Mouse (Mus musculus) ovary, postnatal 10 days (tissue): ENCODE results near the gene Ctsa.
A peak's percentile ranks its signal among the peaks of the same experiment; 100 is the strongest.
"Not testable (repeated sequence)": the region's sequence is repeated elsewhere in the genome, so short reads cannot be mapped to it uniquely, and the experiment has no call there.

Experiments
- DNase-seq: peaks from one replicate; pipeline ENCODE4 v3.0.0; 2022; ENCODE audit warnings: low spot score

Gene Ctsa

DNA sequence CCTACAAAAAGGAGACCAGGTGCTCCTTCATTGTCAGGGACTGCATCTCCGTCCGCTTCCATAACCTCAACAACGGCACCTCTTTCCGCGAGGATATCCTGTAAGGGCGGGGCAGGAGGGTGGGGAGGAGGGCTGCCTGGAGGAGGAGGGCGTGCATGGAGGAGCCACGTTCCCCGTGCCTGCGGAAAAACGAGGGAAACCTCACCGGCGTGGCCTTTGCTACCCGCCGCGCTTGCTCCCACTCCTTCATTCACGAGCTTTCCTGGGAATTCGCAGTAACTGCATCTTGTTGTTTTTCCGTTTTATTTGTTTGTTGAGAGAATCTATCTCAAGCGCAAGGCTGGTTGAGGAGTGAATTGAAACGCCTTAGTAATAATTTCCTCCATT lies 27.3 kb upstream of the Ctsa start:
- no peak for DNase-seq

DNA sequence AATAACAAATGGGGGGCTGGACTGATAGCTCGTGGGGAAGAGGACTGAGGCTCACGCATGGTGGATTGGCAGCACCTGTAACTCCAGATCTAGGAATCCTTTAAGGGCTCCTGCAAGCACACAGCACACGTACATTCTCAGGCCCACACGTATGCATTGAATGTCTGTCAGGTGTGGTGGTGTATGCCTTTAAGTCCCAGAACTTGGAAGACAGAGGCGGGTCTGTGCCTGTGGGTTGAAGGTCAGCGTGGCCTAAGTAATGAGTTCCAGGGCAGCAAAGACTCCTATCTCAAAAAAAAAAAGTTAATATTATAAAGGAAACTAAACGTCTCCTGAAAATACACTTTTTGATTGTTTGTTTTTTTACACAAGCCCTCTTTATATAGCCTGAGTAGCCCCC lies 26.1 kb upstream of the Ctsa start:
- no peak for DNase-seq

DNA sequence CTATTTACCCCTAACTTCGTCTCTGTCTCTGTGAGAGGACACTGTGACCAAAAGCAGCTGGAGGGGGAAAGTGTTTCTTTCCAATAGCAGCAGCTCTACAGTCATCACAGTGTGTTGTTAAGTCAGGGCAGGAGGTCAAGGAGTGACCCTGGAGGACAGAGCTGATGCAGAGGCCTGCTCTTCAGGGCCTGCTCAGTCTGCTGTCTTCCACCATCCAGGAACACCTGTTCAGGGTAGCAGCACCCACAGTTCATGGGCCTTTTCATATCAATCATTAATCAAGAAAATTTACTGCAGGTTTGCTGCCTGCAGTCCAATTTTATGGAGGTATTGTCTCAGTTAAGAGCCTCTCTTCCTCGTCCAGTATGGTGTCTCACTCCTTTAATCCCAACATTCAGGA lies 19.1 kb upstream of the Ctsa start:
- no peak for DNase-seq

DNA sequence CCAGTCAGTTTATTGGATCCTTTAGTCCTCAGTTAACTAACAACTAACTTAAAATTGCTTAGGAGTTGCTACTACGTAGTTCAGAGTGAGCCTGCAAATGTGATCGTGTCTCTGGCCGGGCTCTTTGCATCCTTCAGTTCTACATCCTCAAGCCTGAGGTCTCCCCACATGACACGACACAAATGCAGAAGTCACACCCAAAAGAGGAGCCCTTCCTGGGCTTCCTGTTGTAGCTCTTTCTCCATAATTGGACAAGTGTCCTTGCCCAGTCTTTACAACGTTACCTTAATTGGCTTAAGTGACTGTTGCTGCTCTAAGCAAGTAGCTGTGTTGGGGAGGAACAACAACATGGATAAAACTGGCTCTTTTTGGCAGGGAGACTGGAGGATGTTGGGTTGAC lies 17.3 kb upstream of the Ctsa start:
- DNase-seq, result no peak

DNA sequence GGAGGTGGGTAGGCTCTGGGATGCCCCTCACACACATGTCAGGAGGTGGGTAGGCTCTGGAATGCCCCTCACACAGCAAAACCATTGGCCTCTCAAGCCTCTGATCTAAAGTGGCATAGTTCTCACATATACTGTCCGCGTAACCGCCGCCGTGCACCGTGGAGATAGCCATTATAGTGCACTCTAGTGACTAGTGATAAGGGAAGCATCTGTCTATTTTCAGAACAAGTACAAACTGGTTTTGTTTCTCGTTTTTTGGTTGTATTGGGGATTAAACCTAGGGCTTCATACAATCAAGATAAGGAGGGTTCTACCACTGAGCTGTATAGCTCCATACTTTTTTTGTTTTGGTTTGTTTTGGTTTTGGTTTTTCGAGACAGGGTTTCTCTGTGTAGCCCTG lies 16.9 kb upstream of the Ctsa start:
- DNase-seq, result no peak

DNA sequence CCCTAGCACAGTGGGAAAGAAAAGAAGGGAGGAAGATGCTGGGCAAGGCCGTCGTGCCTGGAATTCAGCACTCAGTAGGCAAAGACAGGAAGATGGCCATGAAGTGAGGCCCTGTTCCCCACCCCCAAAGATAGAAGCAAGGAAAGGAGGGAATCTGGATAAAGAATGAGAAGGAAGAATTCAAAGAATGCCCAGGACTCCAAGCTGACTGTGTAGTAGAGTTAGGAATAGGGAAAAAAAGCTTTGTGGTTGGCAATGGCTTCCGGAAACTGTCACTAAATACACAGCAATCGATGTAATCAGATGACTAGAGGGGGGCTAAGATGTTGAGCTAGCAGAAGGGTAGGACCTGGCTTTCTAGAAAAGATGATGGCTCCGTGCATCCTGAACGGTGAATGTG lies 15.5 kb upstream of the Ctsa start:
- DNase-seq, result no peak

DNA sequence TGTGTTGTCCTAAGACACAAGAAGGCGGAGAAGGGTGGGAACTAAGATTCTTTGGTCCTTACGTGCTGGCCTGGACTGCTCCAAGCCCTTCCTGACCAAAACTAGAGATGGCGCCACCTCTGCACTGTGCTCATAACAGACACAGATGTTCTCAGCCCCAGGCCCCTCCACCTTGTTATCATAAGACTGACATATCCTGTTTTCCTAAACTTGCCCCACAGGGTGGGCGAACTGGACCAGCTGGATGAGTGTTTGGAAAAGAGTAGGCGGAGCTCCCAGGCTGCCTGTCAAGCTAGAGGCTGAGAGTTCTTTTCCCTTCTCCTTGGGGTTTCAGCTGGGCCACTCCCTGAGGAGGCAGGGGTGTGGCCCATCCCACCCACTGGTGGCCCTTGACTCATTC lies 15.0 kb upstream of the Ctsa start:
- no peak for DNase-seq

DNA sequence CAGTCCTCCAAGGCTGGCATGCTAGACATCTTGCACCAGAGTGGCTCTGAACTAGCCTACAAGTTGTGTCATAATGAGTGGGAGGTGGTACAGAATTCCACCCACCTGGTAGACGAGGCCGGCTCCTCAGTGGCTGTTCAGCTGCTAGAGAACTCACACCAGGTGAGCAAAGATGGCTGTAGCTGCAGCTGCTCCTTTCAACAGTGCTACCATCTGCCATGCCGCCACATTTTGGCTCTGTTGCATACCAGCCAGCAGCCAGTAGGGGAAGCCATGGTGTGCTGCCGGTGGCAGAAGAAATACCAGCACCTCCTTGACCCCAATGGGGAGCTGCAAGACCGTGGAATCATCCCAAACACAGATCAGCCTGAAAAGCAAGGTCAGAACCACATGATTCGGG lies 11.6 kb upstream of the Ctsa start:
- no peak for DNase-seq

DNA sequence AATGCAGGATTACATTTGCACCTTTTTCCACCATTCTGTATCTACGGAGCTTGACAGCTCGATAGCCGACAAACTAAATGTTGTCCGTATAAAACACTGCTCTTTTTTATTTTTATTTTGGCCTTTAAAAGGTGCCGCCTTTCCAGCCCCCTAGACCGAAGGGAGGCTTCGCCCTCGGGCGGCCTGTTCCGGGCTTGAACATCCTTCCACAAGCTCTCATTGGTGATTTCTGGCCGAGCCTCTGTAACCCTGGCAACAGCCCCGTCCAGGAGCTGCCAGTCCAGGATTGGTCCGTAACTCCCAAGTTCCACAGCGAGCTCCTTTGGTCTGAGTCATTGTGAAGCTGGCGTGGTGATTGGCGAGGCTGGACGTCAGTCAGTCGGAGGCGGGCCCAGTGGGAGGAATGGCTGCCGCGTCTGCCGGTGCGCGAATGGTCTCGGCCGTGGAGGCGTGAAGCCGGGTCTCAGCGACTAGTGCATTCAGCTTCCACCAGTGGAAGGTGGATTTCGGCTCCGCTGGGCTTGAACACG lies 10.0 kb upstream of the Ctsa start, which contains the start of gene Zswim1:
TSS of gene Zswim1 (plus strand) at position 51 of the 530 bp plus-strand sequence.
- peak; percentile 100 for DNase-seq

DNA sequence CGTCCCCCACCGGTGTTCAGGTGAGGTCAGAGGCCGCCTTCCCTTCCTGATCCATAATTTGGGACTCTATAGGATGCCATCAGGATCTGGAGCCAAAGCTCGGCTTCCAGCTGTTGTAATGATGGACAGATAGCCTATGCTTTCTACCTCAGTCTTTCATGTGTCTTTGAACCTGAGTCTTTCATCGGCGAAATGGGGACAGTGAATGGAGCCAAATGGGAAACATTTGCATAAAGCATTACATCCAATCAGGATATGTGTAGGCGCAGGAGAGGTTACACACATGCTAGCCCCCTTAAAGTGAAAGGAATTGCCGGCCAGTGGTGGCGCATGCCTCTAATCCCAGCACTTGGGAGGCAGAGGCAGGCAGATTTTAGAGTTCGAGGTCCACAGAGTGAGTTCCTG lies 9.5 kb upstream of the Ctsa start:
- no peak for DNase-seq

DNA sequence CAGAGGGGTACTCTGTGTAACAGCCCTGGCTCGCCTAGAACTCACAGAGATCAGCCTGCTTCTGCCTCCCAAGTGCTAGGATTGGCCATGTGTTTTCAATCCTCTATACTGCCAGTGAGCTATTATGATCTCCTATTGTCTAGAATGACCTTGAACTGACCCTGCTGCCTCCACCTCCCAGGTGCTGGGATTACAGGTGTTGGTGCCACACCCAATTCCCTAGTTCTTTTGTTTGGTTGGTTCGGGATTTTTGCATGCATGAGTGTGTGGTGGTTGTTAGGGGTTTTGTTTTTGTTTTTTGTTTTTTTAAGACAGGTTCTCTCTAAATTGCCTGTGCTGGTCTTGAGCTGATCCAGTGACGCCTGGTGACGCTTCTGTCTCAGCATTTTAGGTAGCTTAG lies 8.7 kb upstream of the Ctsa start:
- no peak for DNase-seq

DNA sequence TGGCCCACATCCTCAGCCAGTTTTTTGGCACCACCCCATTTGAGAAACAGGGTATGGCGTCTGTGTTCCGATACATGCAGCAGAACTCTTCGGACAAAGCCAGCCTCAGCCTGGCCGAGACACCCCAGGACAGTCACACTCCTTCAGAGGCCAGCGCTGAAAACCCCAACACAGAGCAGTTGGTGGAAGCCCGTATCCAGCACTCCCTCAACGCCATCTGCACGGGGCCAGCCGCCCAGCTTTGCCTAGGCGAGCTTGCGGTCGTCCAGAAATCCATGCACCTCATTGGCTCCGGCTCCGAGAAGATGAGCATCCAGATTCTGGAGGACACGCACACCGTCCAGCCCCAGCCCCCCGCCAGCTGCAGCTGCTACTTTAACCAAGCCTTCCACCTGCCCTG lies 7.2 kb upstream of the Ctsa start:
- no peak for DNase-seq

DNA sequence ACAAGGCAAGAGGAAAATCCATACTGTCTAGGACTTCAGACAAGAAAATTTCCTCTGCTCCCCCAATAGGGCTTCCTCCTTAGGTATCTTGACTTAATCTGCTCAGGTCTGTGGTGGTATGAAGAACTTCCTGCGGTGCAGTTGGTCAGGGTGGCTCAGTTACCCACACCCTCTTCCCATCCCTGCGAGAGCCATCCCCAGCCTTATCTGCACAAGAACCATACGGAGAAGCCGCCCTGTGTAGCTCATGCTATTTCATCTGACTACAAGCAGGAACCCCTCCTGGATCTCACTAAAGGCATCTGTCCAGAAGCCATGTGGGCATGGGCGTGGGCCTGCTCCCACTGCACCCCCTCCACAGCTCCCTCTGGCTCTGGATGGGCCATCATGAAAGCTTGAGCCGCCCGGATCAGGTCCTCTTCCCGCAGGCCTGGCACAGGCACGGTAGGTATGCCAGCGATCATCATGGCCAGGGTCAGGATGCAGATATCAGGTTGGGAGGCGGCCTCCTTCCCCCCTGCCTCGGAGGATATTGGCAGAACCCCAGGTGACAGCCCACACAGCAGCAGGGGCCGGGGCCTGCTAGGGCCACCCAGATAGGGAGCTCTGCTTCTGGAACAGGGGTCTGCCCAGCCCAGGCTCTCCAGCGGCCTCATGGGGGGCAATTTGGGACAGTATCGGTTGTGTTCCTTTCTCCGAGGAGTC lies 5.4 kb upstream of the Ctsa start:
- no peak for DNase-seq

DNA sequence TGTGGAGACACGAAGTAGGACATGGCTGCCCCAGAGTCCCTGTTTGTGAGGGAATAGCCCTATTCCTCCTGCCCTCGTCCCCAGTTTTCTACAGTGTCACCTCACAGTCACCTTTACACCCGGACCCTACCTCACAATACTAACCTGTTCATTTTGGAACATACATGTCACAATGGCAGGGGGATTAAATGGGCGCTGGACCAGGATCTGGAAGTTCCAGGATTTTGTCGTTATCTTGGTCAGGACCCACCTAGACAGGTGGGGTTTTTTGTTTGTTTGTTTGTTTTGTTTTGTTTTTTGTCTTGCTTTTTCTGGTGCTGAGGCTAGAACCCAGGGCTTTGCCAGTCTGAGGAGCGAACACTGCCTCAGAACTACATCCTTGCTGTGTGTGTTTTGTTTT lies 4.2 kb upstream of the Ctsa start, which contains the start of gene Spata25:
TSS of gene Spata25 (minus strand) at position 101 of the 400 bp plus-strand sequence.
- no peak for DNase-seq

DNA sequence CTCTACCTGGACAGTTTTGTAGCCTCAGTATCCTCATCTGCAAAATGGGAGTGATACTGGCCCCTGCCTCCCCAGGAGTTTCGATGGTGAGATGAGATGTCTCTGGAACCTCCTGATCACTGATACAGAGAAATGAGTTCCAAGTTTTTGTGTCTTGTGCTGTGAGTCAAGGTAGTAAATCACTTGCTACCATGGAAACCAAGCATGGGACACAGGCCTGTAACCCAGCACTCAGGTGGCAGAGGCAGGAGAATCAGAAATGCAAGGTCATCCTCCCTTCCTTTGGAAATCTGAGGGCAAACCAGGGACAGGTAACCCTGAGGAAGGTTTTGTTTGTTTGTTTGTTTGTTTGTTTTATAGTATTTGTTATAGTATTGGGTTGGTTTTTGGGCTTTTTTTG lies 3.6 kb upstream of the Ctsa start:
- no peak for DNase-seq

DNA sequence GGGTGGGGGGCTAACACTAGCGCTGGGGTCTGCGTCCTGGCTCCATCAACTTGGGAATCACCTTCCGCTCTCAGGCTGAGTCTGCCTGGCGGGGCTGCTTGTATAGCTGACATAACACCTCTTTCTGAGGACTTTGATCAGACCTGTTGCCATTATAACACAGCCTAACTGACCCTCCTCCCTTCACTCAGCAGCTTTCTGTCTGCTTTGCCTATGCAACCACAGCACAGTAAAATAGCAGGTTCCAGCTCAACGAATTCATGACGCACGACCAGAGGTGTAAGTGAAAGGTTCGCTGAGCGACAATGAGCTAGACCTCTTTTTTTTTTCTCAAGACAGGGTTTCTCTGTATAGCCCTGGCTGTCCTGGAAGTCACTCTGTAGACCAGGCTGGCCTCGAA lies 1.6 kb upstream of the Ctsa start:
- no peak for DNase-seq

DNA sequence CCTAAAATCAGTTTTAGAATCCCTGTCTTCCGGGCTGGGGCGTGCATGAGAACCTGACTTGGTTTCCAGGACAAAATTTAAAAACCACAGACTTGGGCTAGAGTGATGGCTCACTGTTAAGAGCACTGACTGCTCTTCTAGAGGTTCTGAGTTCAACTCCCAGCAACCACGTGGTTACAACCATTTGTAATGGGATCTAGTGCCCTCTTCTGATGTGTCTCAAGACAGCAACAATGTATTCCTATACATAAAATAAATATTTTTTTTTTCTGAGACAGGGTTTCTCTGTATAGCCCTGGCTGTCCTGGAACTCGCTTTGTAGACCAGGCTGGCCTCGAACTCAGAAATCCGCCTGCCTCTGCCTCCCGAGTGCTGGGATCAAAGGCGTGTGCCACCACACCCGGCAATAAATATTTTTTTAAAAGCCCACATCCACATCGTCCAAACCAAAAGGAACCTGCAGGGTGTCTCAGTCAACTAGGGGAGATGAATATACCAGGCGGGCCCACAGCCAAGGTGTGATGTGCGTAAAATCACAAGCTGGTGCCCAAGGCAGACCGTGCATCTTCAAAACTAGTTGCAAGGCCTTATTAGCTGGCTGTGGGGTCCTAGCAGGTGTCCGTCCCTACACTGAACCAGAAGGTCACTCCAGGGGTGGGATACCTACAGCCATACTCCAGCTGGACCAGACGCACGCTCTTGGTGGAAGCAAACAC lies 483 bp upstream of the Ctsa start:
- no peak for DNase-seq

DNA sequence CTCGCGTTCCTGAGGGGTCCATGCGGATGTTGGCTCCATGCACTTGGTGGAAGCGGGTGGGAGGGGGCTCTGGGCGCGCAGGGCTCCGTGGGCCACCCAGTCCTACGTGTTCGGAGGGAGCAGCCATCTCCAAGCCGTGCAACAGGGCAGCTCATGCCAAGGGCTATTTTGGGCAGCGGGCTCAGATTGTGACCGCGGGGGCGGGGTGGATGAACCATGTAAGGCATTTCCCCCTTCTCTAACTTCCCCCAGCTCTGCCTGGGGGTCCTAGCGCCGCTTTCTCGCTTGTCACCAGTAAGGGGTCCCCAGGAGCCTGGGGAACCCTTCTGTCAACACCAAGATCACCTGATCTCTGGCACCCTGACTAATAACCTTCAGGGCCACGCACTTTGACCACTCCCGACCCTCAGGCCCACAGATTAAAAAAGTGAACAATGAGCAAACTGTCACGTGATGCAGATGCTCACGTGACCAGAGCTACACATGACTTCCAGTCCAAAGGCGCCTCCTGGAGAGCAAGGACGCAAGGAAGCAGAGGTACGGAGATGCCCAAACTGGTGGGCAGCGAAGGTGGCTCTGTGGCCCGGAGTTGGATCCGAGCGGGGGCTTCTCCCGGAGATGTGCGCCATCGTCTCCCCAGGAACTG lies 764 bp downstream of the Ctsa start, which contains the start of gene Neurl2:
TSS of gene Neurl2 (minus strand) at position 143 of the 646 bp plus-strand sequence.
- DNase-seq, result peak; percentile 90

DNA sequence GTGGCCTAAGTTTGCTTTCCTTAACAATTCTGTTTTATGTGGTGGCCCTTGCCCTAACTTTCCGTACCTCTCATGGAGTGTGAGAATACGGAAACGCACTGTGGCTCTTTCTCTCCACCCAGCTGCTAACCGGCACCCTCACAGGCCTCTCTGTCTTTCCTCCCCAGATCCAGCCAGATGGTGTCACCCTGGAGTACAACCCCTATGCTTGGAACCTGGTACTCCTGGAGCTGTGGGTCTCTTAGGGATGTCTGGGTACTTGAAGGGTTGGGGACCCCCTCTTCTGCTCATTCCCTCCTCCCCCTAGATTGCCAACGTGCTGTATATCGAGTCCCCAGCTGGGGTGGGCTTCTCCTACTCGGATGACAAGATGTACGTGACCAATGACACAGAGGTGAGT lies 1.9 kb downstream of the Ctsa start:
- DNase-seq, result no peak

DNA sequence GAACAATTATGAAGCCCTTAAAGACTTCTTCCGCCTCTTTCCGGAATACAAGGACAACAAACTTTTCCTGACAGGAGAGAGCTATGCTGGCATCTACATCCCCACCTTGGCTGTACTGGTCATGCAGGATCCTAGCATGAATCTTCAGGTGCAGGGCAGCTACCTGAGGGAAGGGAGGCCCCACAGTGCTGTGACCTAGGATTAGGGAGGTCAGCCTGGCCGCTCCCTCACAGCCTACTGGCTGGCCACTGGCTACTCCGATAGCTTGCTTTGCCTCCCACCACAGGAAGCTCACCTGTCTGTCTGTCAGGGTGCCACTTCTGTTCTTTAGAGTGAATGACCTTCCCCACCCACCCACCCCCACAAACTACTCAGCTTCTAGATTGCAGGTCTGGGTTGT lies 2.5 kb downstream of the Ctsa start:
- no peak for DNase-seq

DNA sequence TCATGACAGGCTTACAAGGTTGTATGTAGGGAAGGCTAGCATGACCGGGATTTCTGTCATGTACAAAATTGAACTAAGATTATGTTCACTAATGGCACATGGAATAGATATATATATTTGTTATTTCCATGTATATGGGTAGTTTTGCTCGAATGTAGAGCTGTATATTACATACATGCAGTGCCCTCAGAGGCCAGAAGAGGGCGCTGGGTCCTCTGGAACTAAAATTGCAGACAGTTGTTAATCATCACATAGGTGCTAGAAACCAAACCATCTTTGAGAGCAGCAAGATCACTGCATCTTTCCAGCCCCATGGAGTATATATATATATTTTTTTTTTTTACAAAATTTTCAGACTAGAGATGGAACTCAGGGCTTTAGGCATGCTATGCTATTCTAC lies 13.1 kb downstream of the Ctsa start:
- DNase-seq, result no peak

DNA sequence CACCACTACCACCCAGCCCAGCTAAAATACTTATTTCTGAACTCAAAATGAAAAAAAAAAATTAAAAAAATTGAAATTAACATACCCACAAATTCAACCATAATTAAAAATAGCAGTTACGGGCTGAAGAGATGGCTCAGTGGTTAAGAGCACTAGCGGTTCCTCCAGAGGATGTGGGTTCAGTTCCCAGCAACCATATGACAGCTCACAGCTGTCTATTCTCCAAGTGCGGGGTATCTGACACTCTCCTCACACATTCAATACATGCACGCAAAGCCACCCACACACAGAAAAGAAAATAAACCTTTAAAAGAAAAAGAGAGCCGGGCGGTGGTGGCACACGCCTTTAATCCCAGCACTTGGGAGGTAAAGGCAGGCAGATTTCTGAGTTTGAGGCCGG lies 17.4 kb downstream of the Ctsa start:
- no peak for DNase-seq

DNA sequence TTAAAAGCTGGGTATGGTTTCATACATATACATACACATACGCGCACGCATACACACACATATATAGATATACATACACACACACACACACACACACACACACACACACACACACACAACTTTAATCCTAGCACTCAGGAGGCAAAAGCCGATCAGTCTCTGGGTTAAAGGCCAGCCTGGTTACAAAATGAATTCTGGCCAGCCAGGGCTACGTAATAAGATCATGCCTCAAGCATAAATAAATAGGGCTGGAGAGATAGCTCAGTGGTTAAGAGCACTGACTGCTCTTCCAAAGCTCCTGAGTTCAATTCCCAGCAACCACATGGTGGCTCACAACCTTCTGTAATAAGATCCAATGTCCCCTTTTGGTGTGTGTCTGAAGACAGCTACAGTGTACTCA lies 22.9 kb downstream of the Ctsa start:
- DNase-seq, result not testable (repeated sequence)
